Mouse (Mus musculus): ENCODE measurements at regions not wholly inside any gene's neighbourhood (a gene's known extent, or its start where the extent isn't known, plus 50 kb on each side); places are given as distances from the start of the nearest gene placed in this dataset.

- no peak for ATAC-seq (ENCODE audit: low FRiP score)
- Histone ChIP-seq H3K27me3 (ENCODE audit: insufficient read depth, low read length) (no peaks in the 10 kb centered on the region), H3K4me3 (ENCODE audit: low read depth, low read length) (no peak overlapping the region), H3K9me3 (ENCODE audit: low read length) (no peaks in the 10 kb centered on the region), H3K9ac (replicated peaks; ENCODE audit: low read length, poor library complexity, severe bottlenecking) (no peak overlapping the region), H3K4me1 (ENCODE audit: insufficient read depth, low read length) (no peaks in the 10 kb centered on the region), H3K36me3 (ENCODE audit: insufficient read depth, low read length) (no peaks in the 10 kb centered on the region), H3K4me2 (ENCODE audit: low read depth, low read length, poor library complexity, severe bottlenecking) (no peak overlapping the region), H3K27ac (ENCODE audit: low read depth, low read length) (no peak overlapping the region)
- WGBS: 66% methylated on average over 1 of the region's 1 CpGs
- DNase-seq (ENCODE audit: low spot score): no peak
- no peak for TF ChIP-seq CTCF (IDR thresholded peaks at IDR 0.05)
These were observed 148.8 kb downstream of the Ccser2 start for GRCm38 (mm10) chr14:36819826-36820225.

GRCm38 (mm10) chr14:36802418-36802817 is 166.2 kb downstream of the Ccser2 start:
- no peak for TF ChIP-seq CTCF (IDR thresholded peaks at IDR 0.05)
- ATAC-seq (ENCODE audit: low FRiP score) (no peak), DNase-seq (ENCODE audit: low spot score) (no peak)
- Histone ChIP-seq H3K27me3 (ENCODE audit: insufficient read depth, low read length) (no peaks in the 10 kb centered on the region), H3K9ac (replicated peaks; ENCODE audit: low read length, poor library complexity, severe bottlenecking) (no peak overlapping the region), H3K4me3 (ENCODE audit: low read depth, low read length) (no peak overlapping the region), H3K4me1 (ENCODE audit: insufficient read depth, low read length) (no peaks in the 10 kb centered on the region), H3K4me2 (ENCODE audit: low read depth, low read length, poor library complexity, severe bottlenecking) (no peak overlapping the region), H3K27ac (ENCODE audit: low read depth, low read length) (no peak overlapping the region), H3K36me3 (ENCODE audit: insufficient read depth, low read length) (no peaks in the 10 kb centered on the region), H3K9me3 (ENCODE audit: low read length) (no peaks in the 10 kb centered on the region)
- WGBS: 93% methylated on average over 2 of the region's 3 CpGs

- ATAC-seq (ENCODE audit: low FRiP score) (no peak), DNase-seq (ENCODE audit: low spot score) (no peak)
- Histone ChIP-seq H3K36me3 (ENCODE audit: insufficient read depth, low read length) (no peaks in the 10 kb centered on the region), H3K27me3 (ENCODE audit: insufficient read depth, low read length) (no peaks in the 10 kb centered on the region), H3K4me2 (ENCODE audit: low read depth, low read length, poor library complexity, severe bottlenecking) (no peak overlapping the region), H3K4me1 (ENCODE audit: insufficient read depth, low read length) (no peaks in the 10 kb centered on the region), H3K9me3 (ENCODE audit: low read length) (no peaks in the 10 kb centered on the region), H3K4me3 (ENCODE audit: low read depth, low read length) (no peak overlapping the region), H3K9ac (replicated peaks; ENCODE audit: low read length, poor library complexity, severe bottlenecking) (no peak overlapping the region), H3K27ac (ENCODE audit: low read depth, low read length) (no peak overlapping the region)
- 70% methylated on average over 1 of the region's 1 CpGs for WGBS
- no peak for TF ChIP-seq CTCF (IDR thresholded peaks at IDR 0.05)
These were observed 168.8 kb downstream of the Ccser2 start for GRCm38 (mm10) chr14:36799820-36800219.

- WGBS: 94% methylated on average over 2 of the region's 2 CpGs
- no peak for ATAC-seq (ENCODE audit: low FRiP score)
- H3K27me3 ChIP-seq (ENCODE audit: insufficient read depth, low read length): no peaks in the 10 kb centered on the region
These were observed 186.7 kb downstream of the Ccser2 start for GRCm38 (mm10) chr14:36781882-36782281.

GRCm38 (mm10) chr14:36778956-36779355 is 189.6 kb downstream of the Ccser2 start:
- Histone ChIP-seq H3K27ac (ENCODE audit: low read depth, low read length) (no peak overlapping the region), H3K4me3 (ENCODE audit: low read depth, low read length) (no peak overlapping the region), H3K36me3 (ENCODE audit: insufficient read depth, low read length) (no peaks in the 10 kb centered on the region), H3K9me3 (ENCODE audit: low read length) (no peaks in the 10 kb centered on the region), H3K27me3 (ENCODE audit: insufficient read depth, low read length) (no peaks in the 10 kb centered on the region), H3K9ac (replicated peaks; ENCODE audit: low read length, poor library complexity, severe bottlenecking) (no peak overlapping the region), H3K4me2 (ENCODE audit: low read depth, low read length, poor library complexity, severe bottlenecking) (no peak overlapping the region), H3K4me1 (ENCODE audit: insufficient read depth, low read length) (no peaks in the 10 kb centered on the region)
- DNase-seq (ENCODE audit: low spot score) (peak; percentile 84), ATAC-seq (ENCODE audit: low FRiP score) (peak; percentile 72)
- WGBS: 64% methylated on average over 1 of the region's 1 CpGs
- peak; percentile 92 for TF ChIP-seq CTCF (IDR thresholded peaks at IDR 0.05)

More at GRCm38 (mm10) chr14:36781882-36782281, 186.7 kb downstream of the Ccser2 start:
- no peaks in the 10 kb centered on the region for H3K9me3 ChIP-seq (ENCODE audit: low read length)
- no peak overlapping the region for H3K9ac ChIP-seq (replicated peaks; ENCODE audit: low read length, poor library complexity, severe bottlenecking)
- no peak overlapping the region for H3K27ac ChIP-seq (ENCODE audit: low read depth, low read length)
- DNase-seq (ENCODE audit: low spot score): no peak
- no peak overlapping the region for H3K4me2 ChIP-seq (ENCODE audit: low read depth, low read length, poor library complexity, severe bottlenecking)
- H3K36me3 ChIP-seq (ENCODE audit: insufficient read depth, low read length): no peaks in the 10 kb centered on the region
- H3K4me3 ChIP-seq (ENCODE audit: low read depth, low read length): no peak overlapping the region
- TF ChIP-seq CTCF (IDR thresholded peaks at IDR 0.05): no peak
- no peaks in the 10 kb centered on the region for H3K4me1 ChIP-seq (ENCODE audit: insufficient read depth, low read length)

GRCm38 (mm10) chr14:36774349-36774748 is 194.2 kb downstream of the Ccser2 start:
- TF ChIP-seq CTCF (IDR thresholded peaks at IDR 0.05): no peak
- Histone ChIP-seq H3K27me3 (ENCODE audit: insufficient read depth, low read length) (no peaks in the 10 kb centered on the region), H3K4me1 (ENCODE audit: insufficient read depth, low read length) (no peaks in the 10 kb centered on the region), H3K4me2 (ENCODE audit: low read depth, low read length, poor library complexity, severe bottlenecking) (no peak overlapping the region), H3K27ac (ENCODE audit: low read depth, low read length) (no peak overlapping the region), H3K9me3 (ENCODE audit: low read length) (no peaks in the 10 kb centered on the region), H3K4me3 (ENCODE audit: low read depth, low read length) (no peak overlapping the region), H3K36me3 (ENCODE audit: insufficient read depth, low read length) (no peaks in the 10 kb centered on the region), H3K9ac (replicated peaks; ENCODE audit: low read length, poor library complexity, severe bottlenecking) (no peak overlapping the region)
- 70% methylated on average over 3 of the region's 3 CpGs for WGBS
- peak; percentile 37 for DNase-seq (ENCODE audit: low spot score)
- ATAC-seq (ENCODE audit: low FRiP score): no peak
